In the genomic region with DNA sequence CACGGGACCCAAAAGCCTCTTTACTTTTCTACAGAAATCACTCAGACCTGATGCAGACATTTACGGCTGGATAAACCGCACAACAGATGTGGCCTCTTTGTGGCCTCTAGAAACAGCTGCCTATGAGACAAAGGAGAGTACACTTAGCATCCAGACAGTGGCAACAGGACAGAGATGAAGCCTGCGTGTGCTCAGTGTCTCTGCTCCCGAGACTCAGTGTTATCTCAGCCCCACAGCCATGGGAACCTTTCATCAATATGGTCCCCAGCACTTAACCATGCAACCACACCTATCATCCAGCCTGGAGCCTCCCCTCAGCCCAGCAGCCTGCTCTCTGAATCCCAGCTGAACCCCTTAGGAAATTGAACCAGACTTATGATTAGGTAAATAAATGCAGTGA, we compare ENCODE assay signal across 24 mouse cellular contexts. TPM values are rescaled to one million over a fixed set of nuclear protein-coding genes. Genes with fewer than 3 reads are reported as not detected.
DNase-seq lines count a peak whose midpoint lies in the region; ATAC-seq and TF ChIP-seq lines count a peak whose summit lies in the region.
"Had no signal": no experiment of that assay in that cellular context is flagged by ENCODE, and none has a peak within 500 bp of the region (broad histone marks: within the 10 kb centered on the region; RNA-seq: fewer than 3 reads in every experiment).

No protein-coding gene starts in this region.

- TF ChIP-seq RAD21 in MEL (IDR thresholded peaks at IDR 0.05; ENCODE audit: low read depth, low read length): no peak

- H3K36me3 ChIP-seq in hindbrain, embryonic 10.5 days: no peaks in the 10 kb centered on the region
- no peaks in the 10 kb centered on the region for H3K36me3 ChIP-seq in hindbrain, embryonic 11.5 days (ENCODE audit: control insufficient read depth, insufficient read depth, low read length)
- peaks cover 0 to under 1% of the 10 kb centered on the region in 2 experiments; a peak in 2 of 4 replicates for H3K36me3 ChIP-seq in MEL (ENCODE audit: control insufficient read depth in 1 of 2, insufficient read depth in 2 of 2, low read length in 2 of 2)
- H3K36me3 ChIP-seq: forebrain, embryonic 10.5 days; hindbrain, embryonic 15.5 days; limb, embryonic 10.5 days; midbrain, embryonic 10.5 days had no signal

- no peak for TF ChIP-seq POLR2A in MEL (IDR thresholded peaks at IDR 0.05; ENCODE audit: control insufficient read depth in 1 of 2, insufficient read depth in 1 of 2, low read depth in 1 of 2, low read length in 2 of 2, poor library complexity in 1 of 2)

- H3K4me2 ChIP-seq in hindbrain, embryonic 11.5 days (replicated peaks; ENCODE audit: low read depth, low read length): no peak overlapping the region
- H3K4me2 ChIP-seq: hindbrain, embryonic 15.5 days had no signal

- no peak for TF ChIP-seq CTCF in MEL (IDR thresholded peaks at IDR 0.05 in 2 of 3, conservative IDR thresholded peaks at IDR 0.05 in 1 of 3; ENCODE audit: control insufficient read depth in 1 of 3, insufficient read depth in 1 of 3, low read depth in 2 of 3, low read length in 3 of 3, poor library complexity in 1 of 3, severe bottlenecking in 1 of 3)

- H3K4me3 ChIP-seq in hindbrain, embryonic 10.5 days: no peak overlapping the region
- no peak overlapping the region for H3K4me3 ChIP-seq in hindbrain, embryonic 11.5 days (ENCODE audit: low read depth, low read length)
- no peak overlapping the region for H3K4me3 ChIP-seq in MEL (ENCODE audit: control insufficient read depth in 1 of 2, insufficient read depth in 1 of 2, low read depth in 2 of 2, low read length in 2 of 2)
- H3K4me3 ChIP-seq: forebrain, embryonic 10.5 days; hindbrain, embryonic 15.5 days; limb, embryonic 10.5 days; midbrain, embryonic 10.5 days had no signal

- H3K27ac ChIP-seq in hindbrain, embryonic 10.5 days: peak overlapping the region; percentile 50; the same call in 1 of the 2 replicates
- H3K27ac ChIP-seq in hindbrain, embryonic 11.5 days (ENCODE audit: low read depth, low read length): no peak overlapping the region
- no peak overlapping the region for H3K27ac ChIP-seq in MEL (ENCODE audit: control insufficient read depth, low read depth, low read length)
- H3K27ac ChIP-seq: forebrain, embryonic 10.5 days; hindbrain, embryonic 15.5 days; limb, embryonic 10.5 days; midbrain, embryonic 10.5 days had no signal

- H3K4me1 ChIP-seq in hindbrain, embryonic 10.5 days (replicated peaks): peaks cover 12% of the 10 kb centered on the region; the same call in 1 of the 2 replicates
- no peaks in the 10 kb centered on the region for H3K4me1 ChIP-seq in hindbrain, embryonic 11.5 days (replicated peaks; ENCODE audit: control insufficient read depth, insufficient read depth, low read length)
- peaks cover 0 to 4% of the 10 kb centered on the region in 2 experiments; a peak in 2 of 4 replicates for H3K4me1 ChIP-seq in MEL (ENCODE audit: control insufficient read depth in 1 of 2, insufficient read depth in 2 of 2, low read length in 2 of 2)
- H3K4me1 ChIP-seq: hindbrain, embryonic 15.5 days had no signal

- DNase-seq in hindbrain, embryonic 10.5 days (ENCODE audit: low spot score): no peak
- no peak for DNase-seq in hindbrain, embryonic 11.5 days (ENCODE audit: low spot score)
- DNase-seq in MEL (ENCODE audit: low read depth, low spot score): no peak
- no peak for DNase-seq in cerebellum, adult 8-10 months
- no peak for DNase-seq in ovary, postnatal 36 days (ENCODE audit: low spot score)
- DNase-seq in cerebellum, postnatal 10 days: no peak
- DNase-seq: adrenal gland, adult 2 months; B cell, adult 2 months; cerebellum, postnatal 25 days; kidney, adult 2 months; thymus, adult 18-20 months had no signal

- no peaks in the 10 kb centered on the region for H3K9me3 ChIP-seq in hindbrain, embryonic 10.5 days
- H3K9me3 ChIP-seq in hindbrain, embryonic 11.5 days (ENCODE audit: control insufficient read depth, low read length): no peaks in the 10 kb centered on the region
- H3K9me3 ChIP-seq in MEL (replicated peaks; ENCODE audit: insufficient read depth, low read length): no peaks in the 10 kb centered on the region
- H3K9me3 ChIP-seq: hindbrain, embryonic 15.5 days; limb, embryonic 10.5 days; midbrain, embryonic 10.5 days had no signal

- 87% methylated on average over 5 of the region's 5 CpGs for WGBS in hindbrain, embryonic 10.5 days
- WGBS in hindbrain, embryonic 11.5 days: 83% methylated on average over 5 of the region's 5 CpGs

- no peaks in the 10 kb centered on the region for H3K27me3 ChIP-seq in hindbrain, embryonic 10.5 days (ENCODE audit: insufficient read depth, poor library complexity, severe bottlenecking)
- no peaks in the 10 kb centered on the region for H3K27me3 ChIP-seq in hindbrain, embryonic 11.5 days (ENCODE audit: control insufficient read depth, insufficient read depth, low read length)
- H3K27me3 ChIP-seq in MEL (ENCODE audit: control insufficient read depth in 1 of 2, insufficient read depth in 2 of 2, low read length in 2 of 2): peaks cover 0 to 4% of the 10 kb centered on the region in 2 experiments; a peak in 3 of 4 replicates
- H3K27me3 ChIP-seq: hindbrain, embryonic 15.5 days had no signal

- no peak overlapping the region for H3K9ac ChIP-seq in hindbrain, embryonic 11.5 days (ENCODE audit: low read depth, low read length)
- H3K9ac ChIP-seq in MEL (ENCODE audit: control insufficient read depth, low read depth, low read length, poor library complexity, severe bottlenecking): no peak overlapping the region
- H3K9ac ChIP-seq: hindbrain, embryonic 15.5 days had no signal

- H3K79me2 ChIP-seq in MEL (ENCODE audit: control insufficient read depth, insufficient read depth, low read length, poor library complexity): no peaks in the 10 kb centered on the region

- ATAC-seq in hindbrain, embryonic 11.5 days (ENCODE audit: low FRiP score): no peak
- peak; percentile 87 for ATAC-seq in erythroid progenitor cell, adult 5-6 weeks (replicated peaks; ENCODE audit: low FRiP score, poor library complexity, severe bottlenecking)
- ATAC-seq in megakaryocyte progenitor cell, adult 5-6 weeks (replicated peaks; ENCODE audit: poor library complexity): 0 out of 2 replicates have a peak, but pooled peaks have one; percentile 27

- no peak for TF ChIP-seq EP300 in MEL (IDR thresholded peaks at IDR 0.05; ENCODE audit: low read depth in 1 of 2, low read length in 2 of 2)

RNA-seq across cellular contexts. Expression of a gene that starts 2.8 kb away (rescaled TPM):
- polyA plus RNA-seq in hindbrain, embryonic 10.5 days (2016; fragmentation: Nextera tagmentation; extraction: Ambion mirVana): 15.5 and 24.3 TPM in 2 replicates
- 20.9 and 23.6 TPM in 2 replicates for polyA plus RNA-seq in hindbrain, embryonic 11.5 days (2014; fragmentation: Nextera tagmentation; extraction: Ambion mirVana)
- 0.54 TPM in 1 of 2 replicates, not detected in the other for total RNA-seq in MEL (2012; rRNA removed)
- polyA plus RNA-seq in MEL (2012; ENCODE audit: insufficient read depth in 1 of 2, insufficient read length in 2 of 2, low read depth in 1 of 2, low replicate concordance in 2 of 2, missing spikeins in 1 of 2): under 1 TPM in 1 of 2 experiments, not detected in 1; 0.95 TPM
- not detected in 2 replicates for total RNA-seq in erythroid progenitor cell, adult 5-6 weeks (2015; ENCODE audit: low replicate concordance)
- 0.90 and 3.6 TPM in 2 replicates for total RNA-seq in erythroid progenitor cell, adult 5-6 weeks (2017; ENCODE audit: low replicate concordance)
- total RNA-seq in megakaryocyte progenitor cell, adult 5-6 weeks (2015): 1.2 and 1.5 TPM in 2 replicates
- total RNA-seq in megakaryocyte progenitor cell, adult 5-6 weeks (2017): 6.0 and 6.6 TPM in 2 replicates
- polyA plus RNA-seq: adrenal gland, adult 2 months had no signal

RNA-seq across cellular contexts. Expression of a gene that starts 10.5 kb away (rescaled TPM):
- not detected in 2 replicates for polyA plus RNA-seq in hindbrain, embryonic 10.5 days (2016; fragmentation: Nextera tagmentation; extraction: Ambion mirVana)
- not detected in 2 replicates for polyA plus RNA-seq in hindbrain, embryonic 11.5 days (2014; fragmentation: Nextera tagmentation; extraction: Ambion mirVana)
- total RNA-seq in MEL (2012; rRNA removed): not detected in 2 replicates
- polyA plus RNA-seq in MEL (2012; ENCODE audit: insufficient read depth in 1 of 2, insufficient read length in 2 of 2, low read depth in 1 of 2, low replicate concordance in 2 of 2, missing spikeins in 1 of 2): not detected
- total RNA-seq in erythroid progenitor cell, adult 5-6 weeks (2015; ENCODE audit: low replicate concordance): not detected in 2 replicates
- not detected in 2 replicates for total RNA-seq in erythroid progenitor cell, adult 5-6 weeks (2017; ENCODE audit: low replicate concordance)
- total RNA-seq in megakaryocyte progenitor cell, adult 5-6 weeks (2015): not detected in 2 replicates
- not detected in 2 replicates for total RNA-seq in megakaryocyte progenitor cell, adult 5-6 weeks (2017)
- total RNA-seq: adrenal gland, adult 2 months; left cerebral cortex, adult 18-20 months had no signal
- polyA plus RNA-seq: adrenal gland, adult 2 months; forebrain, embryonic 10.5 days; frontal cortex, adult 2 months; heart, postnatal 0 days; hindbrain, embryonic 15.5 days; limb, embryonic 10.5 days; lung, embryonic 16.5 days; midbrain, embryonic 10.5 days; neural tube, embryonic 14.5 days; spleen, adult 2 months; urinary bladder, adult 2 months had no signal

RNA-seq across cellular contexts. Expression of a gene that starts 10.6 kb away (rescaled TPM):
- not detected in 2 replicates for polyA plus RNA-seq in hindbrain, embryonic 10.5 days (2016; fragmentation: Nextera tagmentation; extraction: Ambion mirVana)
- polyA plus RNA-seq in hindbrain, embryonic 11.5 days (2014; fragmentation: Nextera tagmentation; extraction: Ambion mirVana): 0.14 TPM in 1 of 2 replicates, not detected in the other
- total RNA-seq in MEL (2012; rRNA removed): not detected in 2 replicates
- polyA plus RNA-seq in MEL (2012; ENCODE audit: insufficient read depth in 1 of 2, insufficient read length in 2 of 2, low read depth in 1 of 2, low replicate concordance in 2 of 2, missing spikeins in 1 of 2): not detected
- not detected in 2 replicates for total RNA-seq in erythroid progenitor cell, adult 5-6 weeks (2015; ENCODE audit: low replicate concordance)
- total RNA-seq in erythroid progenitor cell, adult 5-6 weeks (2017; ENCODE audit: low replicate concordance): not detected in 2 replicates
- total RNA-seq in megakaryocyte progenitor cell, adult 5-6 weeks (2015): not detected in 2 replicates
- total RNA-seq in megakaryocyte progenitor cell, adult 5-6 weeks (2017): not detected in 2 replicates
- total RNA-seq: adrenal gland, adult 2 months; left cerebral cortex, adult 18-20 months had no signal
- polyA plus RNA-seq: adrenal gland, adult 2 months; forebrain, embryonic 10.5 days; frontal cortex, adult 2 months; heart, postnatal 0 days; kidney, adult 2 months; limb, embryonic 10.5 days; lung, embryonic 16.5 days; midbrain, embryonic 10.5 days; neural tube, embryonic 14.5 days; spleen, adult 2 months; urinary bladder, adult 2 months had no signal

RNA-seq across cellular contexts. Expression of a gene that starts 24.9 kb away (rescaled TPM):
- polyA plus RNA-seq in hindbrain, embryonic 10.5 days (2016; fragmentation: Nextera tagmentation; extraction: Ambion mirVana): 1,985 and 2,165 TPM in 2 replicates
- polyA plus RNA-seq in hindbrain, embryonic 11.5 days (2014; fragmentation: Nextera tagmentation; extraction: Ambion mirVana): 1,792 and 1,821 TPM in 2 replicates
- total RNA-seq in MEL (2012; rRNA removed): 3,168 and 3,580 TPM in 2 replicates
- 1,000 to 10,000 TPM in 1 of 2 experiments, not detected in 1; 2,454 TPM for polyA plus RNA-seq in MEL (2012; ENCODE audit: insufficient read depth in 1 of 2, insufficient read length in 2 of 2, low read depth in 1 of 2, low replicate concordance in 2 of 2, missing spikeins in 1 of 2)
- total RNA-seq in erythroid progenitor cell, adult 5-6 weeks (2015; ENCODE audit: low replicate concordance): 818 and 840 TPM in 2 replicates
- total RNA-seq in erythroid progenitor cell, adult 5-6 weeks (2017; ENCODE audit: low replicate concordance): 217 and 310 TPM in 2 replicates
- 2,965 and 3,011 TPM in 2 replicates for total RNA-seq in megakaryocyte progenitor cell, adult 5-6 weeks (2015)
- total RNA-seq in megakaryocyte progenitor cell, adult 5-6 weeks (2017): 1,012 and 1,228 TPM in 2 replicates

RNA-seq across cellular contexts. Expression of a gene that starts 37.9 kb away (rescaled TPM):
- polyA plus RNA-seq in hindbrain, embryonic 10.5 days (2016; fragmentation: Nextera tagmentation; extraction: Ambion mirVana): 0.13 and 0.29 TPM in 2 replicates
- polyA plus RNA-seq in hindbrain, embryonic 11.5 days (2014; fragmentation: Nextera tagmentation; extraction: Ambion mirVana): 0.39 TPM in 1 of 2 replicates, not detected in the other
- total RNA-seq in MEL (2012; rRNA removed): 0.13 and 0.23 TPM in 2 replicates
- polyA plus RNA-seq in MEL (2012; ENCODE audit: insufficient read depth in 1 of 2, insufficient read length in 2 of 2, low read depth in 1 of 2, low replicate concordance in 2 of 2, missing spikeins in 1 of 2): under 1 TPM in 1 of 2 experiments, not detected in 1; 0.61 TPM
- 56.2 and 74.6 TPM in 2 replicates for total RNA-seq in erythroid progenitor cell, adult 5-6 weeks (2015; ENCODE audit: low replicate concordance)
- total RNA-seq in erythroid progenitor cell, adult 5-6 weeks (2017; ENCODE audit: low replicate concordance): 12.7 and 14.7 TPM in 2 replicates
- total RNA-seq in megakaryocyte progenitor cell, adult 5-6 weeks (2015): 0.34 and 0.35 TPM in 2 replicates
- 0.08 and 0.78 TPM in 2 replicates for total RNA-seq in megakaryocyte progenitor cell, adult 5-6 weeks (2017)
